Mouse (Mus musculus) heart, embryonic 12.5 days (tissue): ENCODE measurements at regions not wholly inside any gene's neighbourhood (a gene's known extent, or its start where the extent isn't known, plus 50 kb on each side); places are given as distances from the start of the nearest gene placed in this dataset.
A peak's percentile ranks its signal among the peaks of the same experiment; 100 is the strongest.

Experiments used
- ATAC-seq: fragments of 200-750 bp; cut with Nextera tagmentation; 2 replicates; pipeline ENCODE4 v1.8.0; 2017; ENCODE audit warnings: moderate TSS enrichment, moderate library complexity; ENCODE audit not compliant: insufficient number of reproducible peaks, low FRiP score
- H3K27ac ChIP-seq: fragments of 300-500 bp; sonication (generic); 2 replicates; pipeline ENCODE4 v1.5.1; 2016; ENCODE audit warnings: mild to moderate bottlenecking, moderate library complexity; ENCODE audit not compliant: poor library complexity, severe bottlenecking
- H3K27me3 ChIP-seq: fragments of 300-500 bp; sonication (generic); replicated peaks from 2 replicates; pipeline ENCODE4 v1.6.1; 2016; ENCODE audit warnings: mild to moderate bottlenecking, moderate library complexity
- H3K36me3 ChIP-seq: fragments of 300-500 bp; sonication (generic); 2 replicates; pipeline ENCODE4 v1.6.1; 2016; ENCODE audit warnings: mild to moderate bottlenecking, moderate library complexity
- H3K4me1 ChIP-seq: fragments of 300-500 bp; sonication (generic); replicated peaks from 2 replicates; pipeline ENCODE4 v1.6.1; 2016; ENCODE audit warnings: mild to moderate bottlenecking
- H3K4me2 ChIP-seq: fragments of 300-500 bp; sonication (generic); 2 replicates; pipeline ENCODE4 v1.6.1; 2016; ENCODE audit warnings: mild to moderate bottlenecking, moderate library complexity
- H3K4me3 ChIP-seq: fragments of 300-500 bp; sonication (generic); 2 replicates; pipeline ENCODE4 v1.5.1; 2016; ENCODE audit warnings: mild to moderate bottlenecking
- H3K9ac ChIP-seq: fragments of 300-500 bp; sonication (generic); 2 replicates; pipeline ENCODE4 v1.6.1; 2016; ENCODE audit warnings: mild to moderate bottlenecking, moderate library complexity
- H3K9me3 ChIP-seq: fragments of 300-500 bp; sonication (generic); replicated peaks from 2 replicates; pipeline ENCODE4 v1.6.1; 2016; ENCODE audit warnings: mild to moderate bottlenecking, moderate library complexity
- WGBS: fragments of 180-500 bp; shearing (Covaris S2); methylation state at CpG from one replicate; pipeline ENCODE4 v1.1.7; 2016; 5-methylcytosine and 5-hydroxymethylcytosine counted together

DNA sequence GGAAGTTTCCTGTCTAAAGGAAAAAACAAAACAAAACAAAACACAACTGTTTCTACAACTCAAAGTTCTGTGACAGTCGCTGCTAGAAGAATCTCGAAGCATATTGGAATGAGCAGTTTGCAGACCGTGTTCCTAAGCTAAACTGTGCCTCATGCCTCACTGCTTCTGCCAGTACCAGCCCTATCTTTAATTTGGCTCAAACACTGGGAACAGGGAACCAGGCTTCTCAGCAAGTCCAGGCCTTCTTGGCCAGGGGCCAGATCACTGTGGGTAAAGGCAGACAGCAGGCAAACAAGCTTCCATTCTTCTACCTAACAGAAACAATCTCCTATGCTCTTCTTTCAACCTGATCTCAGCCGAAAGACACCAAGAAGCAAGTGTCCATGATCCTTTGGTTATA, 56.5 kb downstream of the Tmsb4x start:
- H3K4me1 ChIP-seq: peaks cover 5% of the 10 kb centered on the region; the same call in 1 of the 2 replicates
- H3K27ac ChIP-seq: peak overlapping the region; percentile 3
- peak; percentile 42; the same call in 1 of the 2 replicates for ATAC-seq
- 53% methylated on average over 4 of the region's 4 CpGs for WGBS
- H3K9ac ChIP-seq: no peak overlapping the region
- no peaks in the 10 kb centered on the region for H3K27me3 ChIP-seq
- H3K36me3 ChIP-seq: no peaks in the 10 kb centered on the region
- H3K4me2 ChIP-seq: no peak overlapping the region
- no peak overlapping the region for H3K4me3 ChIP-seq
- H3K9me3 ChIP-seq: no peaks in the 10 kb centered on the region

DNA sequence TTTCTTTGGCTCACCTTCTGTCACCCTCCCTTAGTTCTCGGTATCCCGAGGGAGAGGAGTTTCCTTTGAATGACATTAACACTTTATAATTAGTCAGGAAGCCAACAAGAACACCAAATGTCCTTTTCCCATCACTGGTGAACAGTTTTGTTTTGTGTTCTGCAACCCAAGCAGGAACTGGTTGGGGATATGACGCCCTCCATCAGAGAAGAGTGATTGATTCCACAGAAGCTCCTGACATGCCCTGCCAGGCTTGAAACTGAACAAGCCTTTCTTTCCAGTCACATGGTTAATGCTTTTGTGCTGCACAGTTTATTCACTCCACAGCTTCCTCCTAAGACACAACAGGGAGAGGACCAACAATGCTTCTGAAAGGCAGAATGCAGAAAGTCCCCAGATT, 57.8 kb downstream of the Tmsb4x start:
- no peaks in the 10 kb centered on the region; the same call in 1 of the 2 replicates for H3K27me3 ChIP-seq
- WGBS: 59% methylated on average over 3 of the region's 3 CpGs
- no peak overlapping the region for H3K9ac ChIP-seq
- H3K4me2 ChIP-seq: no peak overlapping the region
- H3K27ac ChIP-seq: no peak overlapping the region
- no peak for ATAC-seq
- H3K4me1 ChIP-seq: peaks cover 5% of the 10 kb centered on the region; the same call in 1 of the 2 replicates
- H3K36me3 ChIP-seq: no peaks in the 10 kb centered on the region
- H3K9me3 ChIP-seq: no peaks in the 10 kb centered on the region
- H3K4me3 ChIP-seq: no peak overlapping the region

GRCm38 (mm10) chrX:167149400-167149799, 59.7 kb downstream of the Tmsb4x start:
- no peak overlapping the region for H3K4me3 ChIP-seq
- H3K36me3 ChIP-seq: no peaks in the 10 kb centered on the region
- ATAC-seq: no peak
- no peak overlapping the region for H3K27ac ChIP-seq
- H3K9ac ChIP-seq: no peak overlapping the region
- no peak overlapping the region for H3K4me2 ChIP-seq
- no peaks in the 10 kb centered on the region; the same call in 1 of the 2 replicates for H3K27me3 ChIP-seq
- H3K4me1 ChIP-seq: peaks cover 5% of the 10 kb centered on the region; the same call in 1 of the 2 replicates
- WGBS: 78% methylated on average over 4 of the region's 4 CpGs
- H3K9me3 ChIP-seq: no peaks in the 10 kb centered on the region

GRCm38 (mm10) chrX:167146513-167147360, 62.4 kb downstream of the Tmsb4x start:
- Histone ChIP-seq H3K36me3 (no peaks in the 10 kb centered on the region), H3K9me3 (no peaks in the 10 kb centered on the region), H3K27me3 (no peaks in the 10 kb centered on the region; the same call in 1 of the 2 replicates), H3K4me1 (peaks cover 5% of the 10 kb centered on the region; the same call in 1 of the 2 replicates), H3K4me2 (no peak overlapping the region), H3K9ac (no peak overlapping the region), H3K27ac (no peak overlapping the region), H3K4me3 (no peak overlapping the region)
- WGBS: 66% methylated on average over 8 of the region's 8 CpGs
- ATAC-seq: no peak

DNA sequence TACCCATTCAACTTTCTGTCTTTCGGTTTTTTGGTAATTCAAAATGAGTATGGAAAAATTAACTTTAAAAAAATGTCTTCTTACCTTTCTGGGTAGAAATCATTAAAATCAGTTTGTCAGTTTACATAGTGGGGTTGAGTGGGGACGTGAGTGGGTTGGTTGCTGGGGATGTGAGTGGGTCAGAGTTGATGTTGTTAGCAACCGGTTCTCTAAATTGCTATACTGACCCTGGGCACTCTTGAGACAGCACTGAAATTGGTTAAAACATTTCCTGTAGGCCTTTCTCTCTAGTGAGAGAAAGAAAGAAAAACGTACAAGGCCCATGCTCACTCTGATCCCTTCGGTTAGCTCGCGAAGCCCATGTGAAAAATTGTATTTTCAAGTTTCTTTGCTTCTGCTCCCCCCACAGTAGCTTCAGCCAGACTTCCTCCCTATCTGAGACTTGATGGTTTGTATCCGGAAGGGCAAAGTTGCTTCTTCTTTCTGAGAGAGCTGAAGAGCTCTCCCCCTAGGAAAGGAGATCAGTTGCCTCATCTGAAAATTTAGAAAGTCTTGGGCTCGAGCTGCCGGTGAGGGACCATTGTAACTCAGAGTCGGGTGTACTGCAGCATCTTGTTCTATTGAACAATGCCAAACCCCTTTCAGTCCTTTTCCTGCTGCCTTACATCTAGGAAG, 63.5 kb downstream of the Tmsb4x start:
- Histone ChIP-seq H3K27me3 (no peaks in the 10 kb centered on the region; the same call in 1 of the 2 replicates), H3K4me1 (no peaks in the 10 kb centered on the region), H3K9ac (no peak overlapping the region), H3K27ac (no peak overlapping the region), H3K36me3 (no peaks in the 10 kb centered on the region), H3K4me3 (no peak overlapping the region), H3K9me3 (no peaks in the 10 kb centered on the region), H3K4me2 (no peak overlapping the region)
- WGBS: 72% methylated on average over 11 of the region's 11 CpGs
- ATAC-seq: no peak

GRCm38 (mm10) chrX:167139110-167139509, 70.0 kb downstream of the Tmsb4x start:
- Histone ChIP-seq H3K36me3 (no peaks in the 10 kb centered on the region), H3K27me3 (no peaks in the 10 kb centered on the region)
- 67% methylated on average over 2 of the region's 2 CpGs for WGBS

GRCm38 (mm10) chrX:167134250-167134649, 74.9 kb downstream of the Tmsb4x start:
- no peaks in the 10 kb centered on the region for H3K9me3 ChIP-seq
- H3K4me1 ChIP-seq: no peaks in the 10 kb centered on the region
- H3K9ac ChIP-seq: no peak overlapping the region
- H3K36me3 ChIP-seq: no peaks in the 10 kb centered on the region
- H3K4me2 ChIP-seq: no peak overlapping the region
- H3K4me3 ChIP-seq: no peak overlapping the region
- WGBS: 85% methylated on average over 3 of the region's 3 CpGs
- ATAC-seq: no peak
- no peaks in the 10 kb centered on the region for H3K27me3 ChIP-seq
- H3K27ac ChIP-seq: no peak overlapping the region

More at GRCm38 (mm10) chrX:167139110-167139509, 70.0 kb downstream of the Tmsb4x start:
- Histone ChIP-seq H3K4me2 (no peak overlapping the region), H3K4me3 (no peak overlapping the region), H3K27ac (no peak overlapping the region), H3K9ac (no peak overlapping the region), H3K4me1 (no peaks in the 10 kb centered on the region), H3K9me3 (no peaks in the 10 kb centered on the region)
- no peak for ATAC-seq

GRCm38 (mm10) chrX:167132989-167133395, 76.1 kb downstream of the Tmsb4x start:
- Histone ChIP-seq H3K36me3 (no peaks in the 10 kb centered on the region), H3K9ac (no peak overlapping the region), H3K4me1 (no peaks in the 10 kb centered on the region), H3K27ac (no peak overlapping the region), H3K27me3 (no peaks in the 10 kb centered on the region), H3K4me3 (no peak overlapping the region), H3K9me3 (no peaks in the 10 kb centered on the region), H3K4me2 (no peak overlapping the region)
- no peak for ATAC-seq
- 31% methylated on average over 4 of the region's 4 CpGs for WGBS

DNA sequence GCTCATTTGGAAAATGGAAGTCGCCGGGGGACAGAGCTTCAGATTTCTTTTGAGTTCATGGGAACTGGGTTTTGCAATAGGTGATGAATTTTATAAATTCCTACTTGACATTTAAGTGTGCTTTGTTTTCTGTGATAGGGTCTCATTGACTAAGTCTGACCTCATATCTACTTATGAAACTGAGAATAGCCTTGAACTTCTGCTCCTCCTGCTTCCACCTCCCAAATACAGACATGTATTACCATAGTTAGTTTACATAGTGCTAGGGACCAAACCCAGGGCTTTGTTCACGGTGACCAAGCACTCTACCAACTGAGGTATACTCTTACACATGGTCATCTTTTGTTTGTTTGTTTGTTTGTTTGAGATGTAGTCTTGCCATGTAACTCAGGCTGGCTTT, 77.8 kb downstream of the Tmsb4x start:
- H3K4me2 ChIP-seq: no peak overlapping the region
- no peaks in the 10 kb centered on the region for H3K9me3 ChIP-seq
- no peak for ATAC-seq
- WGBS: 83% methylated on average over 3 of the region's 3 CpGs
- H3K9ac ChIP-seq: no peak overlapping the region
- no peak overlapping the region for H3K27ac ChIP-seq
- no peaks in the 10 kb centered on the region for H3K27me3 ChIP-seq
- no peaks in the 10 kb centered on the region for H3K36me3 ChIP-seq
- no peak overlapping the region for H3K4me3 ChIP-seq
- no peaks in the 10 kb centered on the region for H3K4me1 ChIP-seq

DNA sequence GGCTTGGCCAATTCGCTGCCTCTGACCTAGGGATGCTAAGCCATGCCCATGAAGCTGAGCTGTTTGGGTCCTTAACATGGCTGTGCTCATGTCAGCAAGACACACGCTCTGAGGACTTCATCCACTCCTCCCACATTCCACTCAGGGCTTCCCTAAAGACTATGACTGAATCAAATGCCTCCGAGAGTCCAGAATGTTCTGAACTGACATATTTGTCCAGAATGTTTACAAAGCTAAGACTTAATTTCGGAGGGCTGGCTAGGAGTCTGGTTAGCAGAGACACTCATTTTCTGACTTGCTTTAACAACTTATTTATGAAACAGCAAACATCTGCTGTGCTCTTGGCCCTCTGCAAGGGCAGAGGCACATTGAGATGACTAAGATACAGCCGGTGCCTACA, 78.5 kb downstream of the Tmsb4x start:
- Histone ChIP-seq H3K36me3 (no peaks in the 10 kb centered on the region), H3K4me1 (no peaks in the 10 kb centered on the region), H3K27me3 (no peaks in the 10 kb centered on the region), H3K9ac (no peak overlapping the region), H3K27ac (no peak overlapping the region), H3K4me2 (no peak overlapping the region), H3K9me3 (no peaks in the 10 kb centered on the region), H3K4me3 (no peak overlapping the region)
- 72% methylated on average over 5 of the region's 5 CpGs for WGBS
- no peak for ATAC-seq

DNA sequence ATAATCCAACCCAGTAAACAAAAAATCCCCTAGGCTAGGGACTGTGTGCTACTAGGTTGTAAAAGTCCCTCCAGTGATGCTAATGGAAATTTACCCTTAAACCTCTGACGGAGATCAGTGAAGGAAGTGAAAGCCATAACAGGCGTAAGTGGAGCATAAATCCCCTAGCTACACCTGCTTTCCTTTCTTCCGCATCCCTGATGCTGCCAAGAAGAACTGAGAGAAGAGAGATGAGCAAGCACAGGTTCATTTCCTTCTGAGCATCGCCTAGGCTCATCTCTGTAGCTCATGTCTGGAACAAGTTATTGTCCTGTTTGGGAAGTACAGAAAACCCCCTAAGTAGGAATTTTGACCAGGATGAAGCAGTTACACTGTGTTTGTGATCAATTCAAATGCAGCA, 89.8 kb downstream of the Tmsb4x start:
- Histone ChIP-seq H3K4me2 (no peak overlapping the region), H3K4me1 (no peaks in the 10 kb centered on the region), H3K9ac (no peak overlapping the region), H3K4me3 (no peak overlapping the region), H3K9me3 (no peaks in the 10 kb centered on the region), H3K36me3 (no peaks in the 10 kb centered on the region), H3K27ac (no peak overlapping the region), H3K27me3 (no peaks in the 10 kb centered on the region; the same call in 1 of the 2 replicates)
- 82% methylated on average over 4 of the region's 4 CpGs for WGBS
- ATAC-seq: no peak
